Mouse (Mus musculus): ENCODE measurements around the gene Sptlc2.

DNA sequence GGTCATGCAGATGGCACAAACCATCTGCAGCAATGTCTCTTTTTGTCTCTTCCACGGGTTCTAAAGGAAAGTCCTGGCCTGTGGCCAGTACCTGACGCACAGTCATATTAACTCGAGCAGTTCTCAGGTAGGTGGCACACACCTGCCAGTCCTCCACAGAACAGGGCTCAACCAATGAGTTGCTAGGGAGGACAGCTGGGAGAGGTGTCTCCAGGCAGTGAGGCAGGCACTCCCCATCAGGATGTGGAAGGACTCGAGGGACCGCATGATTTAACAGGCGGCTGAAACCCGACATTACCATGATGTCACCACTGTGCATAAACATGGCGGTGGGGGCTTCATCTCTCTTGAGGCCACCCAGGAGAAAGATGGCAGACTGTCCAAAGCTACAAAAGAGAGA is 40.7 kb upstream of the Sptlc2 start:
- TF ChIP-seq POLR2A (IDR thresholded peaks at IDR 0.05; ENCODE audit: extremely low read depth, insufficient read depth, low read length) = no peak
- no peak for TF ChIP-seq CTCF (IDR thresholded peaks at IDR 0.05; ENCODE audit: extremely low read depth, insufficient read depth, low read length)

Measured in cortical plate, adult 2 months (tissue).